Mouse (Mus musculus): ENCODE measurements around the gene Otud5. TPM values are rescaled to one million over a fixed set of nuclear protein-coding genes. Genes with fewer than 3 reads are reported as not detected.
"Not testable (repeated sequence)": the region's sequence is repeated elsewhere in the genome, so short reads cannot be mapped to it uniquely, and the experiment has no call there.

Gene Otud5
- total RNA-seq, 1 experiment: 65.3 TPM

GRCm38 (mm10) chrX:7898211-7898610 is 57.0 kb downstream of the Otud5 start:
- Histone ChIP-seq H3K36me3 (ENCODE audit: control insufficient read depth, insufficient read depth, low read length, poor library complexity, severe bottlenecking) (peaks cover 12% of the 10 kb centered on the region), H3K27ac (ENCODE audit: insufficient read depth, low read depth, low read length, poor library complexity, severe bottlenecking) (no peak overlapping the region), H3K9ac (ENCODE audit: insufficient read depth, low read depth, low read length, poor library complexity, severe bottlenecking) (peak overlapping the region; percentile 28; the same call in 1 of the 2 replicates), H3K9me3 (ENCODE audit: control insufficient read depth, insufficient read depth, low read depth, low read length) (no peaks in the 10 kb centered on the region), H3K4me1 (ENCODE audit: control insufficient read depth in 2 of 2, insufficient read depth in 2 of 2, low read length in 2 of 2, poor library complexity in 1 of 2) (no peaks in the 10 kb centered on the region), H3K4me3 (ENCODE audit: insufficient read depth in 1 of 2, low read depth in 1 of 2, low read length in 2 of 2, poor library complexity in 1 of 2, severe bottlenecking in 1 of 2) (peak overlapping the region; percentile 68 to 85)
- no peak for DNase-seq (ENCODE audit: low read depth, low spot score)
- in situ Hi-C loops (cut with MboI; ENCODE audit: low sequenced_read_pairs in 2 of 2, unreplicated experiment in 2 of 2): no loop called here
- no peak for TF ChIP-seq CHD2 (IDR thresholded peaks at IDR 0.05; ENCODE audit: low read depth, low read length)
- TF ChIP-seq ZNF384 (IDR thresholded peaks at IDR 0.05; ENCODE audit: low read depth, low read length): no peak
- no peak for TF ChIP-seq HCFC1 (IDR thresholded peaks at IDR 0.05; ENCODE audit: borderline replicate concordance, insufficient read depth, low read length)
- TF ChIP-seq ZC3H11A (IDR thresholded peaks at IDR 0.05; ENCODE audit: borderline replicate concordance, low read depth, low read length): no peak
- TF ChIP-seq MAFK (IDR thresholded peaks at IDR 0.05; ENCODE audit: insufficient read depth, low read depth, low read length): no peak

DNA sequence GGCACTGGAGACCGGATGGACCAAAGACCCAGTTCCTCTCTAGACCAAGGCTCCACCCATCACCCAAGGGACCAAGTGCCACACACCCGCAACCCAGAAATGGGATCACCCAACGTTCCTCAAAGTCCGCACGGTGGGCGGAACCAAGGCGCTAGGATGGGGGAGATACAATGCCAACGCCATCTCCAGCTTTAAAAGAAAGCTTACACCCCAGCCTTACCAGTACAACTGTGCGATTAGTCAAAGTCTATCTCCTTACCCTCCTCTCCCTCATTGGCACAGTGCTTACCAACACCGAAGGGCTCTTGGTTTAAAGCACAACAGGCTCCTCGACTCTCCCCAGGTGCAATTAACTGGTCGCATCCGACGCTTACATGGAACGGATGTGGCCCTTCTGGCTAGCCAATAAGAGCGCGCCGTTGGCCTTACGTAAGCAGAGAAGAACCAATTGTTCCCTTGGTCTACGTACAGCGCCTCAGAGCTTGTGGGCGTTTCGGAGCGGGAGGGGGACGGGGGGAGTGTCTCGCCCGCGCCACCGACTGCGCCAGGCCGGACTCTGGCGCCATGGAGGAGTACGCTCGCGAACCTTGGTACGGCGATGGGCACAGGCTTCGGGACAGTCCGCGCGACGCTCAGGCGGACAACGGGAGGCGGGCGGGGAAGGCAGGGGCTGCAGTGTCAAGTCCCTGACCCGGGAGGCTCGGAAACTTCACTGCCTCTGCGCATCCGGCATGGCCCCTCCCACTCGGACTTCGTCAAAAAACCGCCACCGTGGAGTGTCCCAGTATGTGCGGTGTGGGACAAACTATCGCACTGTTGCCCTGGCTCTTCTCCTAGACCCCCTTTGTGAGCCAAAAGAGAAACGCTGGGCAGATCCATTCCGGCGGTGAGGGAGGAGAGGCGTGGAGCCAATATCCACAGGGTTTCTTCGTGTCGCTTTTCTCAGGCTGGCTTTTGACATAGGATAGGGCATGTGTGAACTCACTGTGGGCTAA is 58.0 kb downstream of the Otud5 start, which contains the start of the genes Pqbp1 and Timm17b:
Pqbp1 (minus strand) TSS at position 390 of the 995 bp plus-strand sequence.
Timm17b (plus strand) TSS at position 478 of the 995 bp plus-strand sequence.
- Histone ChIP-seq H3K4me1 (ENCODE audit: control insufficient read depth in 2 of 2, insufficient read depth in 2 of 2, low read length in 2 of 2, poor library complexity in 1 of 2) (no peaks in the 10 kb centered on the region), H3K4me3 (ENCODE audit: insufficient read depth in 1 of 2, low read depth in 1 of 2, low read length in 2 of 2, poor library complexity in 1 of 2, severe bottlenecking in 1 of 2) (peak within 1 kb of the TSS; percentile 85 to 93), H3K36me3 (ENCODE audit: control insufficient read depth, insufficient read depth, low read length, poor library complexity, severe bottlenecking) (peaks cover 12% of the 10 kb centered on the region), H3K9ac (ENCODE audit: insufficient read depth, low read depth, low read length, poor library complexity, severe bottlenecking) (peak within 1 kb of the TSS; percentile 85), H3K27ac (ENCODE audit: insufficient read depth, low read depth, low read length, poor library complexity, severe bottlenecking) (peak within 1 kb of the TSS; percentile 74), H3K9me3 (ENCODE audit: control insufficient read depth, insufficient read depth, low read depth, low read length) (no peaks in the 10 kb centered on the region)
- DNase-seq (ENCODE audit: low read depth, low spot score): no peak
- in situ Hi-C loops (cut with MboI; ENCODE audit: low sequenced_read_pairs in 2 of 2, unreplicated experiment in 2 of 2): no loop called here
- TF ChIP-seq CHD2 (IDR thresholded peaks at IDR 0.05; ENCODE audit: low read depth, low read length): no peak
- TF ChIP-seq MAFK (IDR thresholded peaks at IDR 0.05; ENCODE audit: insufficient read depth, low read depth, low read length): no peak
- no peak for TF ChIP-seq ZNF384 (IDR thresholded peaks at IDR 0.05; ENCODE audit: low read depth, low read length)
- no peak for TF ChIP-seq HCFC1 (IDR thresholded peaks at IDR 0.05; ENCODE audit: borderline replicate concordance, insufficient read depth, low read length)
- TF ChIP-seq ZC3H11A (IDR thresholded peaks at IDR 0.05; ENCODE audit: borderline replicate concordance, low read depth, low read length): no peak

- in situ Hi-C loops (cut with MboI; ENCODE audit: low sequenced_read_pairs in 2 of 2, unreplicated experiment in 2 of 2): no loop called here
- Histone ChIP-seq H3K36me3 (ENCODE audit: control insufficient read depth, insufficient read depth, low read length, poor library complexity, severe bottlenecking) (0 out of 2 replicates have a peak, but pooled peaks cover 2% of the 10 kb centered on the region), H3K27ac (ENCODE audit: insufficient read depth, low read depth, low read length, poor library complexity, severe bottlenecking) (no peak overlapping the region), H3K9me3 (ENCODE audit: control insufficient read depth, insufficient read depth, low read depth, low read length) (no peaks in the 10 kb centered on the region), H3K9ac (ENCODE audit: insufficient read depth, low read depth, low read length, poor library complexity, severe bottlenecking) (no peak overlapping the region), H3K4me1 (ENCODE audit: control insufficient read depth in 2 of 2, insufficient read depth in 2 of 2, low read length in 2 of 2, poor library complexity in 1 of 2) (no peaks in the 10 kb centered on the region), H3K4me3 (ENCODE audit: insufficient read depth in 1 of 2, low read depth in 1 of 2, low read length in 2 of 2, poor library complexity in 1 of 2, severe bottlenecking in 1 of 2) (no peak overlapping the region)
- DNase-seq (ENCODE audit: low read depth, low spot score): no peak
- TF ChIP-seq ZNF384 (IDR thresholded peaks at IDR 0.05; ENCODE audit: low read depth, low read length) (no peak), ZC3H11A (IDR thresholded peaks at IDR 0.05; ENCODE audit: borderline replicate concordance, low read depth, low read length) (no peak), CHD2 (IDR thresholded peaks at IDR 0.05; ENCODE audit: low read depth, low read length) (no peak), HCFC1 (IDR thresholded peaks at IDR 0.05; ENCODE audit: borderline replicate concordance, insufficient read depth, low read length) (no peak), MAFK (IDR thresholded peaks at IDR 0.05; ENCODE audit: insufficient read depth, low read depth, low read length) (no peak)
These were observed 63.3 kb downstream of the Otud5 start for GRCm38 (mm10) chrX:7904441-7904840.

- H3K4me3 ChIP-seq (ENCODE audit: insufficient read depth in 1 of 2, low read depth in 1 of 2, low read length in 2 of 2, poor library complexity in 1 of 2, severe bottlenecking in 1 of 2): no peak within 1 kb of the TSS
- H3K9me3 ChIP-seq (ENCODE audit: control insufficient read depth, insufficient read depth, low read depth, low read length): no peaks in the 10 kb centered on the region
- TF ChIP-seq ZNF384 (IDR thresholded peaks at IDR 0.05; ENCODE audit: low read depth, low read length) (no peak), ZC3H11A (IDR thresholded peaks at IDR 0.05; ENCODE audit: borderline replicate concordance, low read depth, low read length) (no peak), MAFK (IDR thresholded peaks at IDR 0.05; ENCODE audit: insufficient read depth, low read depth, low read length) (no peak), CHD2 (IDR thresholded peaks at IDR 0.05; ENCODE audit: low read depth, low read length) (no peak), HCFC1 (IDR thresholded peaks at IDR 0.05; ENCODE audit: borderline replicate concordance, insufficient read depth, low read length) (no peak)
- H3K4me1 ChIP-seq (ENCODE audit: control insufficient read depth in 2 of 2, insufficient read depth in 2 of 2, low read length in 2 of 2, poor library complexity in 1 of 2): peaks cover 0 to 2% of the 10 kb centered on the region in 2 experiments; a peak in 1 of 4 replicates
- DNase-seq (ENCODE audit: low read depth, low spot score): no peak
- H3K36me3 ChIP-seq (ENCODE audit: control insufficient read depth, insufficient read depth, low read length, poor library complexity, severe bottlenecking): 0 out of 2 replicates have a peak, but pooled peaks cover 2% of the 10 kb centered on the region
- in situ Hi-C loops (cut with MboI; ENCODE audit: low sequenced_read_pairs in 2 of 2, unreplicated experiment in 2 of 2): no loop called here
- no peak within 1 kb of the TSS for H3K27ac ChIP-seq (ENCODE audit: insufficient read depth, low read depth, low read length, poor library complexity, severe bottlenecking)
- H3K9ac ChIP-seq (ENCODE audit: insufficient read depth, low read depth, low read length, poor library complexity, severe bottlenecking): no peak within 1 kb of the TSS
These were observed 66.6 kb downstream of the Otud5 start, which contains the start of gene Gm10491 for GRCm38 (mm10) chrX:7907735-7908134. Gene Gm10491 (minus strand): TSS chrX:7907835.

- H3K4me3 ChIP-seq (ENCODE audit: insufficient read depth in 1 of 2, low read depth in 1 of 2, low read length in 2 of 2, poor library complexity in 1 of 2, severe bottlenecking in 1 of 2); H3K4me1 ChIP-seq (ENCODE audit: control insufficient read depth in 2 of 2, insufficient read depth in 2 of 2, low read length in 2 of 2, poor library complexity in 1 of 2); DNase-seq (ENCODE audit: low read depth, low spot score); H3K27ac ChIP-seq (ENCODE audit: insufficient read depth, low read depth, low read length, poor library complexity, severe bottlenecking); in situ Hi-C loops (cut with MboI; ENCODE audit: low sequenced_read_pairs in 2 of 2, unreplicated experiment in 2 of 2); H3K9me3 ChIP-seq (ENCODE audit: control insufficient read depth, insufficient read depth, low read depth, low read length); H3K9ac ChIP-seq (ENCODE audit: insufficient read depth, low read depth, low read length, poor library complexity, severe bottlenecking); H3K36me3 ChIP-seq (ENCODE audit: control insufficient read depth, insufficient read depth, low read length, poor library complexity, severe bottlenecking): not testable (repeated sequence)
These were observed 68.1 kb downstream of the Otud5 start, which contains the start of gene Gm10490 for GRCm38 (mm10) chrX:7909242-7909641. Gene Gm10490 (plus strand): TSS chrX:7909542.
